Mouse (Mus musculus) small intestine, adult 2 months (tissue): Measurements from ENCODE around the gene Cracr2a. TPM values are rescaled to one million over a fixed set of nuclear protein-coding genes. Genes with fewer than 3 reads are reported as not detected.

Experiments
- H3K27ac ChIP-seq: fragments of 200-500 bp; 2 replicates; pipeline ENCODE4 v1.5.1; 2012; ENCODE audit warnings: low read depth, low read length, control low read depth, inconsistent platforms; ENCODE audit not compliant: insufficient read depth
- H3K27me3 ChIP-seq: fragments of 200-500 bp; 2 replicates; pipeline ENCODE4 v1.6.1; 2012; ENCODE audit warnings: mild to moderate bottlenecking, moderate library complexity, low read length, inconsistent platforms; ENCODE audit not compliant: control insufficient read depth, insufficient read depth
- H3K36me3 ChIP-seq: fragments of 200-500 bp; 2 replicates; pipeline ENCODE4 v1.6.1; 2012; ENCODE audit warnings: mild to moderate bottlenecking, low read length, control low read depth, inconsistent platforms; ENCODE audit not compliant: control insufficient read depth, insufficient read depth
- H3K4me1 ChIP-seq: fragments of 200-500 bp; 2 replicates; pipeline ENCODE4 v1.6.1; 2012; ENCODE audit warnings: low read length, inconsistent platforms, mixed read lengths; ENCODE audit not compliant: control insufficient read depth, insufficient read depth, insufficient read length
- H3K4me3 ChIP-seq: fragments of 200-500 bp; 2 replicates; pipeline ENCODE4 v1.5.1; 2012; ENCODE audit warnings: low read depth, mild to moderate bottlenecking, control low read depth, inconsistent platforms, low read length, moderate library complexity
- CTCF ChIP-seq: fragments of 200-500 bp; IDR thresholded peaks from 2 replicates; pipeline ENCODE4 v1.5.1; 2012; ENCODE audit warnings: low read depth, mild to moderate bottlenecking, control low read depth, inconsistent platforms, low read length, moderate library complexity, mixed read lengths; ENCODE audit not compliant: insufficient replicate concordance, insufficient read length; ENCODE audit errors: extremely low read depth
- POLR2A ChIP-seq: fragments of 200-500 bp; IDR thresholded peaks from 2 replicates; pipeline ENCODE4 v1.6.1; 2012; ENCODE audit warnings: low read depth, mild to moderate bottlenecking, control low read depth, inconsistent platforms, low read length, moderate library complexity
- WGBS: fragments of 180-500 bp; shearing (Covaris S2); methylation state at CpG from one replicate; pipeline ENCODE4 v1.1.7; 2018; 5-methylcytosine and 5-hydroxymethylcytosine counted together
- polyA plus RNA-seq: library from polyadenylated mRNA; depleted of rRNA; stranded (reverse); fragments of >200 nt; gene quantifications from 2 replicates; pipeline ENCODE4 v1.2.3, GENCODE M21; 2012

Cracr2a gene
- polyA plus RNA-seq, 1 experiment, result 7.0 TPM

DNA sequence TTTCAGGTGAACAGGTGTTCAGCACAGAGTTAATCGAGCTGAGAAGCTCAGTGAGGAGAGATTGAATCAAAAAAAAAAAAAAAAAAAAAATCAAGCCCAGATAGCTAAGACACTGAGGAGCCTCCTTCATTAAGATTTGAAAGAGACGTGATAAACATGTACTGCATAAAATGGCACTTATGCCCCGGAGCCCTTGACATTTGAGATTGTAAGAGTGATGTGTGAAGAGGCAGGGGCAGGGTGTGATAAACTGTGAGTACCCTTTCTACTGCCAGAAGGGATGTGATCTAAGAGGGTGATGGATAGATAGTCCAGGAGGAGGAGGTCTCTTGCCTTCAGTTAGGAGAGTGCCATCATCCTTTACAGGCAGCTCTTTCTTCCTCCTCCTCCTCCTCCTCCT, 30.9 kb upstream of the Cracr2a start:
- H3K27me3 ChIP-seq, result no peaks in the 10 kb centered on the region
- TF ChIP-seq POLR2A, result no peak
- H3K4me1 ChIP-seq, result peaks cover 17% of the 10 kb centered on the region; the same call in 1 of the 2 replicates
- H3K27ac ChIP-seq, result no peak overlapping the region
- H3K4me3 ChIP-seq, result no peak overlapping the region
- H3K36me3 ChIP-seq, result no peaks in the 10 kb centered on the region
- 37% methylated on average over 3 of the region's 3 CpGs for WGBS

DNA sequence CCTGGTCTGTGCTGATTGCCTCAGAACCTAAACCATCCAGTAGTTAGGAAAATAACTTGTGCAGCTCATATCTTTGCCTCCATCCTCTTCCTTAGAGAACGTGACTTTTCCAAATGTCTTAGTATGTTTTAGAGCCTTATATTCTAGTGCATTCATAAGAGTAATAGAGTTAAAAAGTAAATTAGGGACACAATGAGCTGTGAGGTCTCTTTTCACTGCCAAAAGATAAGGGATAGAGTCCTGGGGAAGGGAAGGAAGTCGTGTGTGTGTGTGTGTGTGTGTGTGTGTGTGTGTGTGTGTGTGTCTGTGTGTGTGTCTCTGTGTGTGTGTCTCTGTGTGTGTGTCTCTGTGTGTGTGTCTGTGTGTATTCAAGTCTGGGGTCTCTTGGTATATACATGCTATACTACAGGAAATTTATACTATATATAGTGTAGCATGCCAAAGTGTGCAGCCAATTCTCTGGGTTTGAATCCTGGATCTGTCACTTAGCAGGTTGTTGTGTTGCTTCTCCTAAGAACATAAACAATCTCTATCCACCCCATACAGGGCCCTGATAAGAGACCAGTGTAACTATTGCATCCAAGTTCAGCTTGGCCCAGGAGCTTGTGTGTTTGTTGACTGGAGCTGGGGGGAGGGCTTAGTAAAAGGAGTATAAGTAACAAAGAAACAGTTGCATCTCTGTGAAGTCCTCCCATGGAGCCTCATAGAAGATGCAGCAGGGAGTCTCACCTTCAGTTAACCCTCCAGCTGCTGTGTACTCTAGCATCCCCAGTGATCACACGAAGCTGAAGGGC, 29.5 kb upstream of the Cracr2a start:
- whole genome bisulfite sequencing, result 38% methylated on average over 3 of the region's 3 CpGs
- Histone ChIP-seq H3K4me3 (no peak overlapping the region), H3K4me1 (peaks cover 17% of the 10 kb centered on the region; the same call in 1 of the 2 replicates), H3K27ac (peak overlapping the region; percentile 39), H3K27me3 (no peaks in the 10 kb centered on the region), H3K36me3 (no peaks in the 10 kb centered on the region)
- TF ChIP-seq POLR2A (no peak), CTCF (no peak)

DNA sequence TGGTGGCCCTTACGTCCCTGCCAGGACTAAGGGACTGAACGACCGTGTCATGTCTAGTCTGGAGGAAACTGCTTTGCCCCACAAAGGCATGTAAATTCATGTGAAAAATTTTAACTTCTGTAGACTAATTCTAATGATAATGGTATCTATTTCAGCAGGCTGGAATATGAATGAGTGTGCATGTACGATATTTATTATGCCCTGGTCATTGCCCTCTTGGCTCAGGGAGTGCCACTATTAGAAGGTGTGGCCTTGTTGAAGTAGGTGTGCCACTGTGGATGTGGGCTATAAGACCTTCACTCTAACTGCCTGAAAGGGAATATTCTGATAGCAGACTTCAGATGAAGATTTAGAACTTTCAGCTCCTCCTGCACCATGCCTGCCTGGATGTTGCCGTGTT, 28.8 kb upstream of the Cracr2a start:
- no peaks in the 10 kb centered on the region for H3K27me3 ChIP-seq
- no peak overlapping the region for H3K4me3 ChIP-seq
- H3K4me1 ChIP-seq, result peaks cover 16% of the 10 kb centered on the region; the same call in 1 of the 2 replicates
- TF ChIP-seq CTCF, result no peak
- TF ChIP-seq POLR2A, result no peak
- H3K36me3 ChIP-seq, result no peaks in the 10 kb centered on the region
- WGBS, result 45% methylated on average over 5 of the region's 5 CpGs
- H3K27ac ChIP-seq, result peak overlapping the region; percentile 48

DNA sequence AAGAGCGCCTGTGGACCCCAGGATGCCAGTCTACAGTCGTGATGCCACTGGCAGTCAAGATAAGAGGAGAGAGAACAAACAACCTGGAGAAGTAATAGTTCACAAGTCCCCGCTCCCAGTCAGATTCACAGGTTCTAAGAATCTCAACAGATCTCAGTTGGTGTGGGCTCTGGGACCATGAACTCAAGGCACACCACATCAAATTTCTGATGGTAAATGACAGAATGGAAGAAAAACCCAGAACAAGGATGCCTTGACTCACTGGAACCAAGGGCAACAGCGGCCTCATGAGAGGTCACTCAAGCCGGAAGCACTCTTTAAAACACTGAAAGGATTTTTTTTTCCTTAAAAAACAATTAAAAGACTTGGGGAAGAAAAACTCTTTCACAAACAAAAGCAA, 27.4 kb upstream of the Cracr2a start:
- Histone ChIP-seq H3K4me1 (peaks cover 14% of the 10 kb centered on the region; the same call in 1 of the 2 replicates), H3K4me3 (no peak overlapping the region), H3K36me3 (no peaks in the 10 kb centered on the region), H3K27ac (no peak overlapping the region), H3K27me3 (no peaks in the 10 kb centered on the region)
- 92% methylated on average over 5 of the region's 5 CpGs for whole genome bisulfite sequencing
- TF ChIP-seq POLR2A (no peak), CTCF (no peak)

DNA sequence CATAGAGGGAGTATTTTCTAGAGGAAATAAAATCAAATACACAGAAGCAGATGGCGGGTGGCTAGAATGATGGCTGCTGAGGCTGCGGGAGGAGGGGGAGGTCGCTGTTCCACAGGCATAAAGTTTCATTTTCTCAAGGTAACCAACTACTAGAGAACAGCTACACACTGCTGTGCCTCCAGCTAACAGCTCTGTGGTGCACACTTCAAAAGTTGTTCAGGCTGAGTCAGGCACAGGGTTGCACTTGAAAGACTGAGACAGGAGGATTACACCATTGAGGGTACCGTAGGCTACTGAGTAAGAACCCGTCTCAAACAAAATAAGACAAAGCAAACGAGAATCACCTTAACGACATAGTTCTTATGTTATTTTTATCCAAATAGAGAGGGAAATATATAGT, 24.1 kb upstream of the Cracr2a start:
- TF ChIP-seq CTCF (no peak), POLR2A (no peak)
- WGBS, result 77% methylated on average over 7 of the region's 7 CpGs
- peaks cover 3% of the 10 kb centered on the region; the same call in 1 of the 2 replicates for H3K4me1 ChIP-seq
- no peaks in the 10 kb centered on the region for H3K36me3 ChIP-seq
- no peak overlapping the region for H3K27ac ChIP-seq
- H3K27me3 ChIP-seq, result no peaks in the 10 kb centered on the region; the same call in none of the 2 replicates
- H3K4me3 ChIP-seq, result no peak overlapping the region

DNA sequence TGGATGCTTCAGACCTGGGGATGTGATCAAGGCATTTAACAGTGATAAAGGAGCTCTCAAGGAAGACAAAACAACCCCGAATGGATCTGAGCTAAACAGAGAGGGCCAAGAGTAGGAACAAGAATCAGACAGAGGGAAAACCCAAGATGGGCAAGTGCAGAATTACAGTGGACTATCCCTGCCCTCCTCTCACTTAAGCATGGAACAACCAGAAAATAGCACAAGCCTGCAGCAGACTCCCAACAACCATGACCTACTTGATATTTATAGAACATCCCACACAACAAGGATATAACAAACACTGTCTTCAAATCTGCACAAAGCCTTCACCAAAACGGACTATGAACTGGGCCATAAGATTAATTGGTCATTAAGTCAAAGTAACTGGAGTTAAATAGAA, 23.0 kb upstream of the Cracr2a start:
- Histone ChIP-seq H3K27ac (no peak overlapping the region), H3K4me1 (peaks cover 2% of the 10 kb centered on the region; the same call in 1 of the 2 replicates), H3K27me3 (no peaks in the 10 kb centered on the region; the same call in none of the 2 replicates), H3K36me3 (no peaks in the 10 kb centered on the region), H3K4me3 (no peak overlapping the region)
- no peak for TF ChIP-seq CTCF
- no peak for TF ChIP-seq POLR2A
- WGBS, result 55% methylated on average over 2 of the region's 2 CpGs

DNA sequence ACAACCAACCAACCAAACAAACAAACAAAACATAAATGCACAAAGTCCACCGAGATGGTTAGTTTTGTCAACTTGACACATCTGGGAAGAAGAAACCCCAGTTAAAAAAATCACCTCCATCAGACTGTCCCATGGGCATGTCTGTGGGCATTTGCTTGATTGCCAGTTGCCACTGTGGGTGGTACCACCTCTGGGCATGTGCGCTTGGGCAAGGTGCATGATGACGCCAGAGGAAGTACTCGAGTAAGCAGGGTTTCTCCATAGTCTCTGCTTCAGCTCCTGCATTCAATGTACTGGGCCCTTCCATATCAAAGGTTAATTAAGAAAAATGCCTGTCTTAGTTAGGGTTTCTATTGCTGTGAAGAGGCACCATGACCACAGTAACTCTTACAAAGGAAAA, 21.9 kb upstream of the Cracr2a start:
- WGBS, result 83% methylated on average over 4 of the region's 4 CpGs
- Histone ChIP-seq H3K4me1 (peaks cover 2% of the 10 kb centered on the region; the same call in 1 of the 2 replicates), H3K4me3 (no peak overlapping the region), H3K27ac (no peak overlapping the region), H3K27me3 (no peaks in the 10 kb centered on the region; the same call in none of the 2 replicates), H3K36me3 (no peaks in the 10 kb centered on the region)
- no peak for TF ChIP-seq POLR2A
- no peak for TF ChIP-seq CTCF

DNA sequence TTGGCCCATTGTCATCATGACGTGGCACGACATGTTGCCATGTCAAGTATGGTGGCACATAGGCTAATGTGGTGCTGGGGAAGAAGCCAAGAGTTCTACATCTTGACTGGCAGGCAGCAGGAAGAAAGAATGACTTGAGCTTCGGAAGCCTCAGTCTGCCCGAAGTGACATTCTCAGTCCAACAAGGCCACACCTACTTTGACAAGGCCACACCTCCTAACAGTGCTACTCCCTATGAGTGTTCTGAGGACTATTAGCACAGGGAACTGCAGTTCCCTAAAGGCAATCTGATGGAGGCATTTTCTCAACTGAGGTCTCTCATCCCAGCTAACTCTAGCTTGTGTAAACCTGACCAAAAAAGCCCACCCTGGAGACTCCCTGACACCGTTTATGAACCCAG, 21.5 kb upstream of the Cracr2a start:
- Histone ChIP-seq H3K4me1 (peaks cover 2% of the 10 kb centered on the region; the same call in 1 of the 2 replicates), H3K36me3 (no peaks in the 10 kb centered on the region), H3K4me3 (no peak overlapping the region), H3K27me3 (no peaks in the 10 kb centered on the region; the same call in none of the 2 replicates), H3K27ac (no peak overlapping the region)
- WGBS, result 55% methylated on average over 5 of the region's 5 CpGs
- no peak for TF ChIP-seq CTCF
- no peak for TF ChIP-seq POLR2A
